Mouse (Mus musculus) lung, adult 2 months (tissue): ENCODE measurements around the gene Cenpa.

Experiments used
- CTCF ChIP-seq: fragments of 200-500 bp; IDR thresholded peaks from 2 replicates; pipeline ENCODE4 v1.5.1; 2011; ENCODE audit warnings: mild to moderate bottlenecking, low read length, control low read depth; ENCODE audit not compliant: insufficient read depth
- POLR2A ChIP-seq: fragments of 200-500 bp; IDR thresholded peaks from 2 replicates; pipeline ENCODE4 v1.6.1; 2011; ENCODE audit warnings: low read depth, mild to moderate bottlenecking, control low read depth, low read length, borderline replicate concordance; ENCODE audit errors: extremely low read depth

DNA sequence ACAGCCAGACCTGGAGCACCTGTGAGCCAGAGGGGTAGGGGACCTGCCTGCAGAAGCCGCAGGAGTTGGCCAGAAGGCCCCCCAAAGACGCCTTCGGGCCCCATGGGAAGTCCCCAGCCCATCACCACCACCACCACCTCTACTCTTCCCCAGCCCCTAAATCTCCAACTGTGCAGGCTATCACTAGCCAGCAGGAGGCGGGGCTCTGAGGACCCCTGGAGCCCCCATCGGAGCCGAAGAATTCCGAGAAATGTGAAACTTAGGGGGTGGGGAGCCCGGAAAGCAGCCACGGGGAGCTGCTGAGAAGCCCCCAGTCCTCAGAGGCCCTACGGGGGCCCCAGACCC, 43.8 kb upstream of the Cenpa start:
- TF ChIP-seq POLR2A (no peak), CTCF (no peak)
